Mouse (Mus musculus) kidney, postnatal 10 days (tissue): ENCODE results near the gene Miga2.
"Not testable (repeated sequence)": the region's sequence is repeated elsewhere in the genome, so short reads cannot be mapped to it uniquely, and the experiment has no call there.

Experiments
- DNase-seq: peaks from one replicate; pipeline ENCODE4 v3.0.0; 2021; ENCODE audit warnings: mixed read lengths

The Miga2 gene

DNA sequence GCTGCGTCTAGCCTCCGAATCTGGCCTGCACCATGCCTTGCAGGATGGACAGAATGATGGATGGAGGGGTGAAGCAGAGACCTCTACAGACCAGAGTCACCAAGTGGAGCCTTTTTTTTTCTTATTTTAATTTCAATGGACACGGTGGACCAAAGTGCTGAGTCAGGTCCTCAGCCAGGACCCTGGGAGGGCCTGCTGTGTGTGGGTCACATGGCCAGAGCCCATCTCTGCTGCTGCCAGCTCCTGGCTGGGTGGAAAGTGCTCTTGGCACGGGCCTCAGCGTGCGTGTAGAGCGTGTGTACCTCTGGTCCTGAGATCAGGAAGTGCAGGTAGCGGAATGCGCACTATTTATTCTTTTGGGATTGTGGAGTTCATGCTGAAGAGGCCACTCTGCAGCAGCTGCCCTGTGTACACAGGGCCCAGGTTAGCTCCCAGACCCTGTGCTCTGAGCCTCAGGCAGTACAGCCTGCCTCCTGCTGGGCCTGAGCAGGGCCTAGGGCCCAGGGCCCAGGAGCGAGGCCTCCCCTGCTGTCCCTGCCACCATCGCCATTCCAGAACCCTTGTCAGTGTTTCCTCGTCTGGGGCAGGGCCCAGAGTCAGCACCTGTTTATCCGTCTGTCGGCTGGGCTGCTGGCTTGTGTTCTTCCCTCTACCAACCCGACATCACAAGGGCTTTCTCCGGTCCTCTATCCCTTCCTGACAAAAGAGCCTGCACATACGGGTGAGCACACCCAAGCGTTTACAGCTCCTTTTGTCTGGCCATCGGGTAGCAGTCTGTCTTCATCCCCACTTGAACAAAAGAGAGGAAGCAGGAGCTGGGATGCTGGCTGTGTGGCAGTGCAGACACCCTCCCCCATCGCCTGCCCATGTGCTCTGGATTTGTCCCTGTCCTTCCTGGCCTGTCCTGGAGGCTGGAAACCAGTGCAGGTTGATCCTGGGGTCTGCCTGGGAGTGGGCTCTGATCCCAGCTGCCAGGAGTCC is 35.4 kb downstream of the Miga2 start:
- no peak for DNase-seq

GRCm38 (mm10) chr2:30401581-30401980 is 37.5 kb downstream of the Miga2 start:
- no peak for DNase-seq

GRCm38 (mm10) chr2:30402351-30402826 is 38.4 kb downstream of the Miga2 start:
- DNase-seq, result no peak

DNA sequence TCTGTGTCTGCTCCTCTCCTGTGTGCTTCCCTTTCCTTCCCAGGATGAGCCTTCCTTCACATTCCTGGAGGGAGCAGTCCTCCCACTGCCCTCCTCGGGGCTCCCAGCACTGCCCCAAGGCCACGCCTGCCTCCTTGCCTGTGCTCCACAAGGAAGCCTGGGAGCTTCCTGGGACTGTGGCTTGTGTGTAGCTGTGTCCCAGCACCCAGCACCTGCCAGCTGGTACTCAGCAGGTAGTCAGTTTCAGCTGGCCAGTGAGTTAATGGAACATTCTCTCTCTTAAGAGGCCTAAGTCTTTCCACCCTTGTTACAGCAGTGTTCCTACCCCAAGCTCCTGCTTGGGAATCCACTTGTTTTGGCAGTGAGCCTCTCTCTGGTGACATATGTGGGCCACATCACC is 38.8 kb downstream of the Miga2 start:
- DNase-seq, result no peak

- DNase-seq, result no peak
These were observed 39.8 kb downstream of the Miga2 start for GRCm38 (mm10) chr2:30403870-30404269.

- no peak for DNase-seq
These were observed 43.2 kb downstream of the Miga2 start for GRCm38 (mm10) chr2:30407221-30407620.

DNA sequence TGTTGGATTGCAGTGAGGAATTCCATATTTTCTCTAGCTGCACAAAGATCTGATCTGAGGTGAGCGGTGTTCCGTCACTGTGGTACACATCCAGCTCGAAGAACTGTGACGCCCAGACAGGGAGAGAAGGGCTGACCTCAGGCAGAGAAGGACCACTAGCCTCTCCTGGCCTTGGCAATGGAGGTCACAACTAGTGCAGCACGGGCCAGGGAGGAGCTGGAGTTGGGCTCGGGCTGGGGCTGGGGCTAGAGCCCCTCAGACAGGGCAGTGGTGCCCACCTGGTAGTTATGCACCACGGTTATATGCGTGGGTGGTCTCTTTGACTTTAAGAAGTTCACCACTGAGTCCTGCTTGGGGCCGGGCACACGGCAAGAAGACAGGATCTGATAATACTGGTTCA is 43.7 kb downstream of the Miga2 start:
- no peak for DNase-seq

DNA sequence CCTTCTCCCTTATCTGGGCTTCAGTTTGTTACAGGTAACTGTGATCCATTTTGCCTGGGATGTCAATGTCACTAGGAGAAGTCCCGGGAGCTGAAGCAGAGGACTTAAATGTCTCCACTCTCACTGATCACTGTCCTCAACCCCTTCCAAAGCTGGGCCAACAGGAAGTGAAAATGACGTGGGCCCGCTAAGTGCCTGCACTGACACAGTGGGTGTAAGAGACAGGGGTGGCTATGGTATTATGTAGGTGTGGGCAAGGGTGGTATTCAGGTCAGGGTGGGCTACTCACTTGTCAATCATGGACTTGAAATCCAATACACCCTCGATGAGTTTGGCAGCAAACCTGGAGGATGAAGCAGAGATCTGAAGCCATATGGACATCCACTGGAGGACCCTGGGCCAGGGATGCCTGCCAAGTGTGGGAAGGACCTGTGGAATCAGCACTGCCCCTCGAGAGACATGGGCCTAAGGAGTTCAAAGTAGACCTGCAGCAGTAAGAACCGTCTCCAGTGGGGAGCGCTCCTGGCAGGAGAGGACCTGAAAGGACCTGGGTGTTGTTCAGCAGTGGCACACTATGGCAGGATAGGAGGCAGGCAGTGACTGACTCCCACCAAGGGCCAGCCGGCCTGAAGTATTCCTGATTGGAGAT is 44.5 kb downstream of the Miga2 start:
- no peak for DNase-seq

DNA sequence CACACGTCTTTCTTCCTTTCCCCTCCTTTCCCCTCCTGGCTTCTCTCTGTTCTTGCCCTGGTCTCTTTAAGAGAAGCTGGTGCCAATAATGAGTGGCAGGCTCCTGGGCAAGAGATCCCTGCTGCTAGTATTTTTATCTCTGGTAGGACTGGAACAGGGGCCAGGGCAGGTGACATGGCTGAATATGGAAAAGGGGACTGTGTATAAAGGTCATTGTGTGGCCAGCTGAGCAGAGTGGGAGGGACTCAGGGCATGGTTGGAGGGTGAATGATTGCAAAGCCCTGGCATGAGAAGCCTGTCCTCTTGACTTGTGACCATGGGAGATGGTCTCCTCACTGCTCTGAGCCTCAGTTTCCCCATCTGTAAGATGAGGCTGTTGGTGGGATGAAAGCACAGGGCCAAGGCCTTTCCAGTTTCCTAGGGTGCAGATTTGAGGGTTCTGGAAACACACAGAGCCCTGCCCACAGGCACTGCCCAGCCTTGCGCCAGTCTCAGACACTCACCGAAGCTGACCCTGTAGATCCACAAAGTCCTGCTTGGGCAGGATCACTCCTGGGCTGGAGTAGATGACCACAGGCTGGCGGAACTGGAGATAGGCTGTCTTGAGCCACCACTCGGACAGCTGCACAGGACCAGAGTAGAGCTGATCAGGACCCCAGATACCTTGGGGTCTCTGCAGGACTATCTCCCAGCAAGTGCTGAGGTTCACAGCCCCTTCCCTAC is 45.6 kb downstream of the Miga2 start:
- peak; percentile 41 for DNase-seq

GRCm38 (mm10) chr2:30413038-30413973 is 49.3 kb downstream of the Miga2 start:
- DNase-seq, result no peak

DNA sequence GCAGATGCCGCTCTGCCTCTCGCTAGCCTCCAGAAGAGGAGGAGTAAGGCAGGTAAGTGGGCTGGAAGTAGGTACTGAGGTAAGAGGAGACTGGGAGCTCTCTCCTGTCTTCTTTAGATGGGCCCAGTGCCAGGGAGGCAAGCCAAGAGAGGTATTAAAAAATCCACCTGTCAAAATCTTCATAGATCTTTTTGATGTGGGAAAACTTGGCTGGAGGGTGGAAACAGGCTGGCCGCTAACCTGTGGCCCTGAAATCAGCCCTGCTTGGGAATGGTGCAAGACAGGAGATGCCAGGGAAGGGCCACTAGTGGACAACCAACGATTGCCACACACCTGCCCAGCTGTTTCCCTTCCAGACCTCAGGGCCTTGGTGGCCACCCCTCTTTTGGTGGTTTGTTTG is 50.1 kb downstream of the Miga2 start:
- no peak for DNase-seq

GRCm38 (mm10) chr2:30414681-30415080 is 50.6 kb downstream of the Miga2 start:
- DNase-seq, result no peak

DNA sequence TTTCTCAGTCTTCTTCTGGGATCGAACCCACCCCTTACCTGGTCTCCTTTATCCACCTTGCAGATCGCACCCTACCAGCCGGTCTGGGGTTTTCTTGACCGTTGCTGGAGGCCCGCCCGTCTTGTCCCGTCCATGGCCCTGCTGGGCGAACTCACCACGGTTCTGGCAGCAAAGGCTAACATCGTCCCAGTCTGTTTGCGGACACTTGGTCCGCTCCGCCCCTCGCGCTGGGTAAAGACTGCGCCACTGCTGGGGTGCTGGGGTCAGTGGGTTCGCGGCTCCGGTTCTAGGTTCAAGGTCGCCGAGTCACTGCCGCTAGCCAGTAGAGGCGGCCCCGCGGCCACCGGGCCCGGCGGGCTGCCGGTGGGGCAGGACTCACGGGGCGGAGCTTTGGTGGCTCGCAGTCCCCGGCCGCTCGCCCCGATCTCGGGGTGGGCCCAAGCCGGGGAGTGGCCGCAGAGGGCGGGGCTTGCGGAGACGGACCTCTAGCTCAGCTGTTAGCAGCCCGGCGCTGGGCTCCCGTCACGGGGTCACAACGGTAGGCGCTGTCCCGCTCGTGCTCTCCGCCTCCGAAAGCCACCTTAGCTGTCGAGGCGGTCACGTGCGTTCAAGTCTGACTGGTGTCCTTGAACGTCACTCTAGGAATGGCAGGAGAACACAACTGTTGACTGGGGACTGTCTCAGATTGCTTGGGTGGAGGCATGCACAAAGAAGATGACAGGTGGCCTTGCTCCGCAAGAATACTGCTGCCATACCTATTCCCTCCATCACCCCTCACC is 51.3 kb downstream of the Miga2 start, which contains the start of gene Crat:
Crat (minus strand) TSS at position 657 of the 779 bp plus-strand sequence.
- peak; percentile 97 for DNase-seq

GRCm38 (mm10) chr2:30415936-30416648 is 52.1 kb downstream of the Miga2 start, which contains the start of gene Ptpa:
Gene Ptpa (plus strand): TSS chr2:30416039.
- peak; percentile 97 for DNase-seq

DNA sequence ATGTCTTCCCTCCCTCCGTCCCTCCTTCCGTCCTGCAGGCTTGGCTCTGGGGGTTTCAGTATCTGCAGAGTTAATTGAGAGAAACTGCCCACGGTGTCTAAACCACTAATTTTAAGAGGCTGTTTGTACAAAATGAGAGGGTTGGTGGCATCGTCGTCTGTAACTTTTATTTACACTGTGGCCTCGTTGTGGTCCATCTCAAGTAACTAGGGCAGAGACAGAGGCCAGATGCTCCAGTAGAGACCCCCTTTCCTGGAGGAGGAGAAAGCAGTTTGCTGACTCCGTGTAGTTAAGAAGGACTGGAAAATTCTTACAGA is 52.6 kb downstream of the Miga2 start:
- no peak for DNase-seq

DNA sequence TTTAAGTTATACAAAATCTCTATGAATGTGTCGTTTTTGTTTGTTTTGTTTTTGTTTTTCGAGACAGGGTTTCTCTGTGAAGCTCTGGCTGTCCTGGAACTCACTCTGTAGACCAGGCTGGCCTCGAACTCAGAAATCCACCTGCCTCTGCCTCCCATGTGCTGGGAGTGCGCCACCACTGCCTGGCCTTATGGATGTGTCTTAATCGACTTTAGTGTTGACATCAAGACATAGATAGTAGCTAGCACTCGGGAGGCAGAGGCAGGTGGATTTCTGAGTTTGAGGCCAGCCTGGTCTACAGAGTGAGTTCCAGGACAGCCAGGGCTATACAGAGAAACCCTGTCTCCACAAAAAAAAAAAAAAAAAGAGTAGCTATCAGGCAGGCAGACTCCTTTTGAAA is 53.1 kb downstream of the Miga2 start:
- not testable (repeated sequence) for DNase-seq

DNA sequence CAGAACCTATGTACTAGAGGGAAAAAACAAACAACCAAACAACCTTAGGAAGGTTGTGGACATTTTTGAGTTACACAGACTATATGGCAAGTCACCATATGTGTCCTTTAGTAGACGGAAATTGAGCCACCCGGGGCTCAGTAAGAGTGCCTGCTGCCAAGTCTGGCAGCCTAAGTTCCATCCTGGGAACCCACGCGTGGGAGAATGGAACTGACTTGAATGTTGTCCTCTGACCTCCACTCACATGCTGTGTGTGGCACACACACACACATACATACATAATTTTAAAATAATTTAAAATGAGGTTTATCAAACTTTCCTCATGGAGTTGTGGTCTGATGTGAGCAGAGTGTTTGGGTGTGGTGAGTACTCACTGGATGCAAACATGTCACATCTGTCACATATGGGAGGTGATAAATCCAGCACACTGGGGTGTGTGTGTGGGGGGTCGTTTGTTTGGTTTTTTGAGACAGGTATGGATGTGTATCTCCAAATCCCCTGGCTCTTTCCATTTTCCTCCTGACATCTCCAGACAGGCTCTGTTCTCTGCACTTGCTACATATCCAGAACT is 53.6 kb downstream of the Miga2 start:
- DNase-seq, result no peak

- no peak for DNase-seq
These were observed 54.2 kb downstream of the Miga2 start for GRCm38 (mm10) chr2:30418259-30418658.

DNA sequence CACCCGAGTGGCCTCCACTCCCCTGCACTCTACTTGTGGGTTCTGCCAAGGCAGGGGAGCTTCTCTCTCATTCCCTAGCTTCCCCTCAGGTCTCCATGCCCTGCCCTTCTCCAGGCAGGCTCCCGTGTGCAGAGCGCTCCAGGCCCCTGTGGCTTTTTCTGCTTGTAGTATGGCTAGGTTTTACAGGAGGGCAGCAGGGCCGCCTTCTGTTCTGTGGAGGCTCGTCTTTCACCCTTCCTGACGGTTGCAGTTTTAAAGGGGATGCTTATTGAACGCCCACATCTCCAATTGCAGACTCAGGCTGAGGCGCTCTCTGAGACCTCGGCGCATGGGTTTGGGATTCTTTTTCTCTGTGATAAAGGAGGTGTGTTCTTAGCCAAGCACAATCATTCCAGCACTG is 55.1 kb downstream of the Miga2 start:
- DNase-seq, result no peak

GRCm38 (mm10) chr2:30421432-30421831 is 57.4 kb downstream of the Miga2 start:
- DNase-seq, result no peak
